Comparison of ENCODE assay signal across 7 mouse cellular contexts in genomic region chr10:59538767-59539532, GRCm38 (mm10).
DNase-seq lines count a peak whose midpoint lies in the region; ATAC-seq and TF ChIP-seq lines count a peak whose summit lies in the region.

No protein-coding gene starts in this region.

- no peak overlapping the region for H3K27ac ChIP-seq in lung, postnatal 0 days (ENCODE audit: low read length)
- no peak overlapping the region for H3K27ac ChIP-seq in embryonic facial prominence, embryonic 12.5 days
- H3K27ac ChIP-seq in intestine, embryonic 14.5 days (ENCODE audit: low read depth), result no peak overlapping the region

- H3K36me3 ChIP-seq in lung, postnatal 0 days (ENCODE audit: insufficient read depth, low read length), result no peaks in the 10 kb centered on the region
- no peaks in the 10 kb centered on the region for H3K36me3 ChIP-seq in embryonic facial prominence, embryonic 12.5 days
- H3K36me3 ChIP-seq in intestine, embryonic 14.5 days (ENCODE audit: control insufficient read depth, insufficient read depth, low read length), result no peaks in the 10 kb centered on the region

- H3K9ac ChIP-seq in lung, postnatal 0 days (replicated peaks; ENCODE audit: low read depth), result no peak overlapping the region
- H3K9ac ChIP-seq in embryonic facial prominence, embryonic 12.5 days, result peak overlapping the region; percentile 29; the same call in 1 of the 2 replicates
- H3K9ac ChIP-seq in intestine, embryonic 14.5 days (ENCODE audit: low read length), result 0 out of 2 replicates have a peak overlapping the region, but pooled peaks have one; percentile 20

- 45% methylated on average over 17 of the region's 17 CpGs for WGBS in lung, postnatal 0 days
- 23% methylated on average over 17 of the region's 17 CpGs for WGBS in embryonic facial prominence, embryonic 12.5 days
- WGBS in intestine, embryonic 14.5 days, result 42% methylated on average over 17 of the region's 17 CpGs

- peaks cover 4% of the 10 kb centered on the region; the same call in 1 of the 2 replicates for H3K4me1 ChIP-seq in lung, postnatal 0 days (ENCODE audit: insufficient read depth, low read depth, low read length)
- H3K4me1 ChIP-seq in embryonic facial prominence, embryonic 12.5 days, result peaks cover 17% of the 10 kb centered on the region
- peaks cover 18% of the 10 kb centered on the region; the same call in 1 of the 2 replicates for H3K4me1 ChIP-seq in intestine, embryonic 14.5 days (replicated peaks; ENCODE audit: control insufficient read depth, insufficient read depth, low read length)

- DNase-seq in lung, postnatal 0 days (ENCODE audit: low spot score), result no peak
- DNase-seq in lung, postnatal 14 days, result no peak
- no peak for DNase-seq in intestine, embryonic 14.5 days (ENCODE audit: low spot score)
- peak; percentile 45 for DNase-seq in naive thymus-derived CD4-positive, alpha-beta T cell, adult 2 months (ENCODE audit: low read depth)
- no peak for DNase-seq in cerebellum, adult 11 months

- no peak for TF ChIP-seq CTCF in lung, postnatal 0 days (IDR thresholded peaks at IDR 0.05)

- TF ChIP-seq EP300 in lung, postnatal 0 days (IDR thresholded peaks at IDR 0.05), result no peak

- no peak for ATAC-seq in lung, postnatal 0 days
- ATAC-seq in embryonic facial prominence, embryonic 12.5 days (ENCODE audit: insufficient number of reproducible peaks, insufficient read depth, low FRiP score, low TSS enrichment), result no peak
- no peak for ATAC-seq in intestine, embryonic 14.5 days (replicated peaks; ENCODE audit: low FRiP score, low TSS enrichment, low read depth)
- ATAC-seq in activated CD4-positive, CD25-positive, alpha-beta regulatory T cell, adult 4 months, result no peak

- no peaks in the 10 kb centered on the region for H3K27me3 ChIP-seq in lung, postnatal 0 days (replicated peaks; ENCODE audit: insufficient read depth, low read length)
- H3K27me3 ChIP-seq in embryonic facial prominence, embryonic 12.5 days, result peaks cover 3% of the 10 kb centered on the region; the same call in 1 of the 2 replicates
- H3K27me3 ChIP-seq in intestine, embryonic 14.5 days (replicated peaks; ENCODE audit: control insufficient read depth, insufficient read depth, low read length), result no peaks in the 10 kb centered on the region

- peak overlapping the region; percentile 54 for H3K4me2 ChIP-seq in lung, postnatal 0 days (replicated peaks; ENCODE audit: low read depth, low read length)
- H3K4me2 ChIP-seq in embryonic facial prominence, embryonic 12.5 days (replicated peaks), result peak overlapping the region; percentile 57
- H3K4me2 ChIP-seq in intestine, embryonic 14.5 days (ENCODE audit: low read length), result peak overlapping the region; percentile 51

- no peaks in the 10 kb centered on the region for H3K9me3 ChIP-seq in lung, postnatal 0 days (ENCODE audit: low read length)
- H3K9me3 ChIP-seq in embryonic facial prominence, embryonic 12.5 days, result no peaks in the 10 kb centered on the region
- no peaks in the 10 kb centered on the region for H3K9me3 ChIP-seq in intestine, embryonic 14.5 days (ENCODE audit: control insufficient read depth, low read length)

- H3K4me3 ChIP-seq in lung, postnatal 0 days (ENCODE audit: low read depth, low read length), result no peak overlapping the region
- peak overlapping the region; percentile 32 for H3K4me3 ChIP-seq in embryonic facial prominence, embryonic 12.5 days
- H3K4me3 ChIP-seq in intestine, embryonic 14.5 days (ENCODE audit: low read depth, low read length), result peak overlapping the region; percentile 21
